Mouse (Mus musculus) heart, adult 2 months (tissue): ENCODE measurements around the gene Amt. TPM values are rescaled to one million over a fixed set of nuclear protein-coding genes. Genes with fewer than 3 reads are reported as not detected.
"Not testable (repeated sequence)": the region's sequence is repeated elsewhere in the genome, so short reads cannot be mapped to it uniquely, and the experiment has no call there.

Source experiments
- DNase-seq, 2 experiments: peaks; one replicate each; pipeline ENCODE4 v3.0.0; 2021
- H3K27ac ChIP-seq: fragments of 200-600 bp; 2 replicates; pipeline ENCODE4 v1.8.1; 2022
- H3K27me3 ChIP-seq: fragments of 200-500 bp; 2 replicates; pipeline ENCODE4 v1.6.1; 2012; ENCODE audit warnings: mild to moderate bottlenecking, low read length, inconsistent platforms, mixed read lengths; ENCODE audit not compliant: control insufficient read depth, insufficient read depth
- H3K36me3 ChIP-seq: fragments of 200-500 bp; 2 replicates; pipeline ENCODE4 v1.6.1; 2012; ENCODE audit warnings: low read length, inconsistent platforms; ENCODE audit not compliant: control insufficient read depth, insufficient read depth
- H3K4me1 ChIP-seq: fragments of 200-500 bp; 2 replicates; pipeline ENCODE4 v1.6.1; 2011; ENCODE audit warnings: low read length; ENCODE audit not compliant: control insufficient read depth, insufficient read depth
- H3K4me3 ChIP-seq: fragments of 200-600 bp; 2 replicates; pipeline ENCODE4 v1.8.1; 2022
- H3K79me2 ChIP-seq: fragments of 200-500 bp; replicated peaks from 2 replicates; pipeline ENCODE4 v1.6.1; 2012; ENCODE audit warnings: mild to moderate bottlenecking, inconsistent platforms, low read length, moderate library complexity, mixed read lengths; ENCODE audit not compliant: control insufficient read depth, insufficient read depth
- H3K9ac ChIP-seq: fragments of 200-500 bp; 2 replicates; pipeline ENCODE4 v1.6.1; 2012; ENCODE audit warnings: low read depth, mild to moderate bottlenecking, control low read depth, inconsistent platforms, low read length, mixed read lengths
- CTCF ChIP-seq: fragments of 200-600 bp; IDR thresholded peaks from 2 replicates; pipeline ENCODE4 v1.8.1; 2022; ENCODE audit warnings: antibody characterized with exemption, mild to moderate bottlenecking, moderate library complexity
- EP300 ChIP-seq: fragments of 200-500 bp; IDR thresholded peaks from 2 replicates; pipeline ENCODE4 v1.6.1; 2011; ENCODE audit warnings: low read depth, low read length, control low read depth; ENCODE audit not compliant: insufficient read depth
- POLR2A ChIP-seq: fragments of 200-500 bp; IDR thresholded peaks from 2 replicates; pipeline ENCODE4 v1.6.1; 2011; ENCODE audit warnings: mild to moderate bottlenecking, low read depth, low read length, control low read depth; ENCODE audit not compliant: insufficient read depth
- WGBS: fragments of 180-500 bp; shearing (Covaris S2); methylation state at CpG from one replicate; pipeline ENCODE4 v1.1.7; 2018; 5-methylcytosine and 5-hydroxymethylcytosine counted together
- intact Hi-C: fragments of 180-260 bp; cut with DNase I; formaldehyde crosslinking; loops from one replicate; pipeline ENCODE4 v1.15.1; 2025
- polyA plus RNA-seq: library from polyadenylated mRNA; depleted of rRNA; stranded (reverse); fragments of >200 nt; gene quantifications from 2 replicates; pipeline ENCODE4 v1.2.3, GENCODE M21; 2012
- total RNA-seq, 2 experiments: library from RNA; stranded (reverse); gene quantifications; 2 replicates each; pipeline ENCODE4 v1.2.3; 2021

Gene Amt
- total and polyA plus RNA-seq, 3 experiments = 4.0 to 4.8 (median 4.6) TPM

GRCm38 (mm10) chr9:108318462-108318861 is 21.8 kb downstream of the Amt start:
- H3K4me3 ChIP-seq = no peak overlapping the region
- H3K27ac ChIP-seq = no peak overlapping the region
- intact Hi-C loops = no loop called here
- H3K36me3 ChIP-seq = peaks cover 48% of the 10 kb centered on the region
- no peak for TF ChIP-seq EP300
- peaks cover 4% of the 10 kb centered on the region for H3K4me1 ChIP-seq
- no peak overlapping the region; the same call in 1 of the 2 replicates for H3K9ac ChIP-seq
- no peaks in the 10 kb centered on the region for H3K27me3 ChIP-seq
- WGBS = 55% methylated on average over 2 of the region's 2 CpGs
- peaks cover 10% of the 10 kb centered on the region for H3K79me2 ChIP-seq
- DNase-seq = no peak

- H3K27me3 ChIP-seq, H3K4me3 ChIP-seq, DNase-seq, intact Hi-C loops, H3K4me1 ChIP-seq, H3K9ac ChIP-seq, H3K27ac ChIP-seq: not testable (repeated sequence)
- Histone ChIP-seq H3K36me3 (peaks cover 56% of the 10 kb centered on the region), H3K79me2 (peaks cover 10% of the 10 kb centered on the region)
- peak; percentile 55 for TF ChIP-seq CTCF
- WGBS = 86% methylated on average over 7 of the region's 7 CpGs
These were observed 25.4 kb downstream of the Amt start for GRCm38 (mm10) chr9:108322054-108322453.

DNA sequence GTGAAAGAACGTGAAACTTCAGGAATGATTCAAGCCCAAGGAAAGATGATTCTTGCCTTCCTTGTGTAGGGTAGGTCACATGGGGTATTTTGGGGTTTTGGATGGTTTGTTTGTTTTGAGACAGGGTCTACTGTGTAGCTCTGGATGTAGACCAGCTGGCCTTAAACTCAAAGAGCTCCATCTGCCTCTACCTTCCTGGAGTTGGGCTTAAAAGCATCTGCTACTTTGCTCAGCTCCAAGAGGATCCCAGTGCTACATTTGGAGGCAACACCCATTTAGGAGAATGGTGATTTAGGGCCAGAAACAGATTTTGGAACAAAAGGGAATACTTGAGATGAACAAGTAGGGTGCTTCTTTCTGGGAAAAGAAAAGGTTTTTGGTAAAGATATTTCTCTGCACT is 28.1 kb downstream of the Amt start:
- H3K9ac ChIP-seq = no peak overlapping the region
- no peaks in the 10 kb centered on the region for H3K27me3 ChIP-seq
- peaks cover 10% of the 10 kb centered on the region for H3K79me2 ChIP-seq
- H3K4me3 ChIP-seq = no peak overlapping the region
- H3K27ac ChIP-seq = no peak overlapping the region
- intact Hi-C loops = no loop called here
- TF ChIP-seq POLR2A (no peak), EP300 (no peak), CTCF (no peak)
- no peak for DNase-seq
- WGBS = 80% methylated on average over 1 of the region's 1 CpGs
- peaks cover 7% of the 10 kb centered on the region for H3K4me1 ChIP-seq
- H3K36me3 ChIP-seq = peaks cover 50% of the 10 kb centered on the region

GRCm38 (mm10) chr9:108325811-108326210 is 29.2 kb downstream of the Amt start:
- Histone ChIP-seq H3K4me1 (peaks cover 7% of the 10 kb centered on the region), H3K9ac (no peak overlapping the region), H3K36me3 (peaks cover 46% of the 10 kb centered on the region), H3K4me3 (no peak overlapping the region), H3K27ac (no peak overlapping the region), H3K79me2 (peaks cover 8% of the 10 kb centered on the region), H3K27me3 (no peaks in the 10 kb centered on the region)
- no peak for DNase-seq
- 72% methylated on average over 2 of the region's 2 CpGs for WGBS
- intact Hi-C loops = no loop called here
- TF ChIP-seq CTCF (no peak), POLR2A (no peak), EP300 (no peak)

- Histone ChIP-seq H3K9ac (no peak overlapping the region), H3K79me2 (no peaks in the 10 kb centered on the region), H3K4me3 (no peak overlapping the region), H3K27me3 (no peaks in the 10 kb centered on the region), H3K27ac (peak overlapping the region; percentile 96), H3K36me3 (peaks cover 15% of the 10 kb centered on the region), H3K4me1 (peaks cover 12% of the 10 kb centered on the region)
- intact Hi-C loops = loop anchor here (2.0 kb wide), 1 partner anchor 29 kb away; no protein-coding TSS in a partner anchor
- TF ChIP-seq CTCF (no peak), POLR2A (no peak), EP300 (no peak)
- DNase-seq = no peak
- 49% methylated on average over 10 of the region's 10 CpGs for WGBS
These were observed 41.3 kb downstream of the Amt start for GRCm38 (mm10) chr9:108337848-108338550.

DNA sequence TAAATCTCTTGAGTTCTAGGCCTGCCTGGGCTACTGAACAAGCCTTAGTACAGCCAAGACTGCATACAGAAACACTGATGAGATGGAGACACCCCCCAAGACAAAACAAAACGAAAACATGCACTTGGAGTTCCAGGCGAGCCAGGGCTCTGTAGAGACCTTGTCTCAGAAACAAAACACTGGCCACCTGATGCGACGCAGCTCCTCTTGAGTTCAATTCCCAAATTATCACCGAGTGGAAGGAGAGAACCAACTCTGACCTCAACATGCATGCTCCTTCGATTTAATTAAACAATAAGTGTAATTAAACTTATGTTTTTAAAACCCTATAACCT is 41.9 kb downstream of the Amt start:
- Histone ChIP-seq H3K27me3 (no peaks in the 10 kb centered on the region), H3K27ac (peak overlapping the region; percentile 96), H3K79me2 (no peaks in the 10 kb centered on the region), H3K9ac (no peak overlapping the region), H3K36me3 (peaks cover 15% of the 10 kb centered on the region), H3K4me1 (peaks cover 12% of the 10 kb centered on the region), H3K4me3 (peak overlapping the region; percentile 65; the same call in 1 of the 2 replicates)
- 21% methylated on average over 6 of the region's 6 CpGs for WGBS
- intact Hi-C loops = loop anchor here (2.0 kb wide), 1 partner anchor 30 kb away; no protein-coding TSS in a partner anchor
- no peak for DNase-seq
- TF ChIP-seq POLR2A = no peak
- TF ChIP-seq EP300 = no peak
- no peak for TF ChIP-seq CTCF
